Comparison of ENCODE assay signal across 24 mouse cellular contexts in the genomic region with DNA sequence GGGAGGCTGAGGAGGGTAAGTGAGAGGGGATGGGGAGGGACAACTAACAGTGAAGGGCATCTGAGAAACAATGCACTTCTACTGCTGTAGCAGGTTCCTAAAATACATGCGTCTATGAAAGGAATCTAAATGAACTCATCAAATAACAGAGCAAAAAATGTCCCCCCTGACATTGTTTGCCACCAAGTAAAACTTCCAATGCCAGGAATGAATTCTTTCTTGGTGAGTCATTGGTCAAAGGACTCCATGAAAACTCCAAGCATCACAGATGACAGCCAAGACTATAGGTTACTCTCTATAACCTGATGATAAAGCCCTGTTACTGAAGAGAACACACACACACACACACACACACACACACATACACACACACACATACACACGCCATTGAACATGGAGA. TPM values are rescaled to one million over a fixed set of nuclear protein-coding genes. Genes with fewer than 3 reads are reported as not detected.
A peak's percentile ranks its signal among the peaks of the same experiment; 100 is the strongest.
DNase-seq lines count a peak whose midpoint lies in the region; ATAC-seq lines count a peak whose summit lies in the region.
"Had no signal": no experiment of that assay in that cellular context is flagged by ENCODE, and none has a peak within 500 bp of the region (broad histone marks: within the 10 kb centered on the region; RNA-seq: fewer than 3 reads in every experiment).

No protein-coding gene starts in this region.

- peak; percentile 59 for DNase-seq in 3T3-L1 (ENCODE audit: low read depth, low spot score)
- DNase-seq in Muller cell, postnatal 12 days (ENCODE audit: inconsistent ontology term): peak; percentile 56
- peak; percentile 38 for DNase-seq in NIH3T3 (ENCODE audit: low read depth)
- DNase-seq in adrenal gland, adult 2 months: no peak
- no peak for DNase-seq in heart, postnatal 10 days
- DNase-seq: adrenal gland, adult 8-10 months; adrenal gland, postnatal 10 days; adrenal gland, postnatal 14 days; adrenal gland, postnatal 25 days; adrenal gland, postnatal 36 days; B cell, adult 2 months; cerebellum, adult 11 months; cerebellum, adult 11-12 months; cerebellum, adult 18-20 months; cerebellum, adult 2 months; cerebellum, adult 8-10 months; cerebellum, adult 9-10 months; cerebellum, adult 9-11 months had no signal

- intact Hi-C loops in heart, postnatal 10 days (cut with DNase I): no loop called here

- H3K4me2 ChIP-seq in intestine, embryonic 15.5 days (replicated peaks): no peak overlapping the region

- no peaks in the 10 kb centered on the region for H3K9me3 ChIP-seq in intestine, embryonic 15.5 days
- H3K9me3 ChIP-seq: G1E had no signal

- peaks cover 4% of the 10 kb centered on the region for H3K4me1 ChIP-seq in intestine, embryonic 15.5 days (replicated peaks)

- H3K36me3 ChIP-seq in intestine, embryonic 15.5 days: no peaks in the 10 kb centered on the region
- H3K36me3 ChIP-seq: G1E had no signal

- no peak for ATAC-seq in intestine, embryonic 15.5 days
- ATAC-seq: activated CD4-positive, CD25-positive, alpha-beta regulatory T cell, adult 4 months; CD4-positive, CD25-positive, alpha-beta regulatory T cell, adult 4 months; Patski had no signal

- H3K4me3 ChIP-seq in intestine, embryonic 15.5 days (replicated peaks): no peak overlapping the region

- H3K9ac ChIP-seq in intestine, embryonic 15.5 days: no peak overlapping the region

- no peak overlapping the region for H3K27ac ChIP-seq in intestine, embryonic 15.5 days

- H3K27me3 ChIP-seq in intestine, embryonic 15.5 days (replicated peaks): peaks cover 14% of the 10 kb centered on the region
- H3K27me3 ChIP-seq: Patski had no signal

- WGBS in intestine, embryonic 15.5 days: 61% methylated on average over 2 of the region's 2 CpGs

RNA-seq across cellular contexts. Expression of gene Col16a1, which starts 16.5 kb away (rescaled TPM):
- 60.0 and 63.0 TPM in 2 replicates for polyA plus RNA-seq in intestine, embryonic 15.5 days (2015; fragmentation: Nextera tagmentation; extraction: Ambion mirVana)
- 10 to 100 TPM in 1 of 2 experiments, 1 to 10 TPM in 1; 9.2 to 15.8 TPM for total RNA-seq in adrenal gland, adult 2 months (2021)
- 15.7 and 23.4 TPM in 2 replicates for polyA plus RNA-seq in adrenal gland, adult 2 months (2012; rRNA removed)
- 10 to 100 TPM; 24.6 to 25.4 TPM for total RNA-seq in heart, postnatal 10 days (2021)
- total RNA-seq: CH12.LX, G1E had no signal
- polyA plus RNA-seq: activated CD4-positive, CD25-positive, alpha-beta regulatory T cell, adult 4 months; CD4-positive, CD25-positive, alpha-beta regulatory T cell, adult 4 months; G1E had no signal

RNA-seq across cellular contexts. Expression of gene Adgrb2, which starts 46.5 kb away (rescaled TPM):
- polyA plus RNA-seq in intestine, embryonic 15.5 days (2015; fragmentation: Nextera tagmentation; extraction: Ambion mirVana): 2.2 and 2.6 TPM in 2 replicates
- 10 to 100 TPM; 18.7 to 24.9 TPM for total RNA-seq in adrenal gland, adult 2 months (2021)
- polyA plus RNA-seq in adrenal gland, adult 2 months (2012; rRNA removed): 87.5 and 105 TPM in 2 replicates
- 1 to 10 TPM; 3.2 to 3.4 TPM for total RNA-seq in heart, postnatal 10 days (2021)
- polyA plus RNA-seq: G1E had no signal

Comparison
In these comparisons a context has a peak if more than half of its experiments do, and no peak if none do; other contexts are left out.
1. DNase-seq: peak in 3T3-L1 (single experiment), Muller cell, postnatal 12 days (single experiment) and NIH3T3 (single experiment); none in adrenal gland, adult 2 months (single experiment) and heart, postnatal 10 days (0 of 2).
2. RNA of gene Adgrb2, which starts 46.5 kb away (total RNA-seq): 18.7 to 24.9 TPM in adrenal gland, adult 2 months; 3.2 to 3.4 TPM in heart, postnatal 10 days; every median in the first group is over 4 times any median in the second.